ENCODE assay signal across 8 mouse cellular contexts in genomic region chr5:142371172-142372155, GRCm38 (mm10). TPM values are rescaled to one million over a fixed set of nuclear protein-coding genes. Genes with fewer than 3 reads are reported as not detected.
DNase-seq lines count a peak whose midpoint lies in the region; ATAC-seq lines count a peak whose summit lies in the region.

No protein-coding gene starts in this region.

- intact Hi-C loops in heart, postnatal 36 days (cut with DNase I): no loop called here

- H3K9ac ChIP-seq in heart, embryonic 13.5 days: peak overlapping the region; percentile 74
- peak overlapping the region; percentile 57 for H3K9ac ChIP-seq in embryonic facial prominence, embryonic 14.5 days (ENCODE audit: low read depth, low read length)
- 0 out of 2 replicates have a peak overlapping the region, but pooled peaks have one; percentile 29 for H3K9ac ChIP-seq in midbrain, embryonic 13.5 days (replicated peaks)

- no peaks in the 10 kb centered on the region for H3K27me3 ChIP-seq in heart, embryonic 13.5 days (replicated peaks)
- no peaks in the 10 kb centered on the region for H3K27me3 ChIP-seq in embryonic facial prominence, embryonic 14.5 days (replicated peaks; ENCODE audit: control insufficient read depth, insufficient read depth, low read length)
- H3K27me3 ChIP-seq in midbrain, embryonic 13.5 days: no peaks in the 10 kb centered on the region

- 16% methylated on average over 24 of the region's 24 CpGs for WGBS in heart, embryonic 13.5 days
- 15% methylated on average over 24 of the region's 24 CpGs for WGBS in embryonic facial prominence, embryonic 14.5 days
- WGBS in midbrain, embryonic 13.5 days: 3% methylated on average over 24 of the region's 24 CpGs

- no peak for ATAC-seq in heart, embryonic 13.5 days (ENCODE audit: extremely low read depth, insufficient number of reproducible peaks, low FRiP score, low TSS enrichment)
- no peak for ATAC-seq in embryonic facial prominence, embryonic 14.5 days (ENCODE audit: low read depth)
- peak; percentile 55 for ATAC-seq in midbrain, embryonic 13.5 days
- ATAC-seq in inflammation-experienced regulatory T-cells, adult 6 months: no peak

- H3K27ac ChIP-seq in heart, embryonic 13.5 days (replicated peaks): peak overlapping the region; percentile 77
- peak overlapping the region; percentile 88 for H3K27ac ChIP-seq in embryonic facial prominence, embryonic 14.5 days (replicated peaks; ENCODE audit: low read depth, low read length)
- peak overlapping the region; percentile 92 for H3K27ac ChIP-seq in midbrain, embryonic 13.5 days

- peak overlapping the region; percentile 43 for H3K4me2 ChIP-seq in heart, embryonic 13.5 days
- H3K4me2 ChIP-seq in embryonic facial prominence, embryonic 14.5 days (ENCODE audit: low read depth, low read length): peak overlapping the region; percentile 27
- no peak overlapping the region; the same call in 1 of the 2 replicates for H3K4me2 ChIP-seq in midbrain, embryonic 13.5 days (replicated peaks)

- H3K4me1 ChIP-seq in heart, embryonic 13.5 days: peaks cover 23% of the 10 kb centered on the region
- peaks cover 24% of the 10 kb centered on the region for H3K4me1 ChIP-seq in embryonic facial prominence, embryonic 14.5 days (ENCODE audit: control insufficient read depth, insufficient read depth, low read length)
- H3K4me1 ChIP-seq in midbrain, embryonic 13.5 days (replicated peaks): peaks cover 41% of the 10 kb centered on the region

- peaks cover 3% of the 10 kb centered on the region; the same call in 1 of the 2 replicates for H3K9me3 ChIP-seq in heart, embryonic 13.5 days
- H3K9me3 ChIP-seq in embryonic facial prominence, embryonic 14.5 days (ENCODE audit: control insufficient read depth, low read length): no peaks in the 10 kb centered on the region
- H3K9me3 ChIP-seq in midbrain, embryonic 13.5 days: no peaks in the 10 kb centered on the region

- DNase-seq in heart, postnatal 36 days: no peak
- peak; percentile 60 for DNase-seq in embryonic facial prominence, embryonic 14.5 days (ENCODE audit: low spot score)
- DNase-seq in kidney, postnatal 4 days: peak; percentile 14 to 46
- no peak for DNase-seq in gastrocnemius, adult 18-20 months (ENCODE audit: low spot score)
- no peak for DNase-seq in spleen, postnatal 4 days (ENCODE audit: low spot score in 2 of 2)

- H3K4me3 ChIP-seq in heart, embryonic 13.5 days: no peak overlapping the region
- H3K4me3 ChIP-seq in embryonic facial prominence, embryonic 14.5 days (ENCODE audit: low read depth, low read length): no peak overlapping the region
- H3K4me3 ChIP-seq in midbrain, embryonic 13.5 days (replicated peaks): no peak overlapping the region

- H3K36me3 ChIP-seq in heart, embryonic 13.5 days: 0 out of 2 replicates have a peak, but pooled peaks cover 3% of the 10 kb centered on the region
- H3K36me3 ChIP-seq in embryonic facial prominence, embryonic 14.5 days (ENCODE audit: control insufficient read depth, insufficient read depth, low read length): no peaks in the 10 kb centered on the region
- H3K36me3 ChIP-seq in midbrain, embryonic 13.5 days: no peaks in the 10 kb centered on the region

RNA-seq across cellular contexts. Expression of gene Foxk1, which starts 29.8 kb away (rescaled TPM):
- 3.4 and 4.3 TPM in 2 replicates for polyA plus RNA-seq in heart, embryonic 13.5 days (2015; fragmentation: Nextera tagmentation; extraction: Ambion mirVana)
- total RNA-seq in heart, postnatal 36 days (2021): 10 to 100 TPM; 15.7 to 15.8 TPM
- 5.6 and 7.5 TPM in 2 replicates for polyA plus RNA-seq in embryonic facial prominence, embryonic 14.5 days (2014; fragmentation: Nextera tagmentation; extraction: Ambion mirVana)
- 4.8 and 5.1 TPM in 2 replicates for polyA plus RNA-seq in midbrain, embryonic 13.5 days (2015; fragmentation: Nextera tagmentation; extraction: Ambion mirVana)
- 10 to 100 TPM; 14.5 to 16.4 TPM for total RNA-seq in gastrocnemius, adult 18-20 months (2021)
- 10 to 100 TPM in 1 of 3 experiments, 1 to 10 TPM in 2; 6.3 to 10.1 (median 8.5) TPM for polyA plus RNA-seq in inflammation-experienced regulatory T-cells, adult 6 months (2017; shearing (Covaris generic))

Comparison
In these comparisons a context has a peak if more than half of its experiments do, and no peak if none do; other contexts are left out.
1. DNase-seq: peak in embryonic facial prominence, embryonic 14.5 days (single experiment) and kidney, postnatal 4 days (2 of 2); none in heart, postnatal 36 days (0 of 2), gastrocnemius, adult 18-20 months (single experiment) and spleen, postnatal 4 days (0 of 2).
2. Peak in every context shown above with its lines, with median percentiles within 50 percentile points of each other: H3K27ac ChIP-seq and H3K9ac ChIP-seq.